Mouse (Mus musculus): ENCODE data around the gene Il21r.

DNA sequence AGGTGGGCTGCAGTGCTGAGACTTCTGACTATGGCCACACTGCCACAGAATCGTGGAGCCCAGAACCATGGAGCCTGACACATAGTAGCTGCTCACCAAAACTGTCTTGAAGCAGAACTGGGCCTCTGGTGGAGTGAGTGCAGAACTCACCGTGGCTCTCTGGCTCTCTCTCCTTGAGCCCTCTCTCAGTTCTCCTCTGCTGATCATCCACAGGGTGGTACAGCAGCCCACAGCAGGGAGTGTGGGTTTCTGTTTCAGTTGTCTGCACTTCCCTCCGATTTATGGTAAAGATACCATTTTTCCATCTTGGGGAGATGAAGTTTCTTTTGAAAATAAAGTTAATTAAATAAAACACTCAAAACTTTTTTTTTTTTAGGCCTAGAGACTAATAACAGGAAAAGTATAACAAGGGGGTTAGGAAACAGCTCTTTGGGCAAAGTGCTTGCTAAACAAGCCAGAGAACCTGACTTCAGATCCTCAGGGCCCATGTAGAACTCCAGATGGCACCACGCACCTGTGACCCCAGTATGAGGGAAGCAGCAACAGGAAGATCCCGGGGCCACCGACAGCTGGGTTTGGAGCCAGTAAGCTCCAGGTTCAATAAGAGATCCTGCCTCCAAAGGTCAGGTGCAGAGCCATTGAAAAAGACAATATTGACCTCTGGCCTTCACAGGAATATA is 19.8 kb upstream of the Il21r start:
- no peak for TF ChIP-seq CTCF (IDR thresholded peaks at IDR 0.05; ENCODE audit: borderline replicate concordance, insufficient read depth, low read depth, low read length)
- TF ChIP-seq POLR2A (IDR thresholded peaks at IDR 0.05; ENCODE audit: borderline replicate concordance, insufficient read depth, low read length), result no peak
